Mouse (Mus musculus) mature B cell (primary cell): Measurements from ENCODE around the gene Xdh.

Source experiments
- in situ Hi-C: fragments of 300-500 bp; cut with MboI; formaldehyde crosslinking; loops from 2 replicates; pipeline ENCODE4 v1.14.3; 2019

Xdh gene

DNA sequence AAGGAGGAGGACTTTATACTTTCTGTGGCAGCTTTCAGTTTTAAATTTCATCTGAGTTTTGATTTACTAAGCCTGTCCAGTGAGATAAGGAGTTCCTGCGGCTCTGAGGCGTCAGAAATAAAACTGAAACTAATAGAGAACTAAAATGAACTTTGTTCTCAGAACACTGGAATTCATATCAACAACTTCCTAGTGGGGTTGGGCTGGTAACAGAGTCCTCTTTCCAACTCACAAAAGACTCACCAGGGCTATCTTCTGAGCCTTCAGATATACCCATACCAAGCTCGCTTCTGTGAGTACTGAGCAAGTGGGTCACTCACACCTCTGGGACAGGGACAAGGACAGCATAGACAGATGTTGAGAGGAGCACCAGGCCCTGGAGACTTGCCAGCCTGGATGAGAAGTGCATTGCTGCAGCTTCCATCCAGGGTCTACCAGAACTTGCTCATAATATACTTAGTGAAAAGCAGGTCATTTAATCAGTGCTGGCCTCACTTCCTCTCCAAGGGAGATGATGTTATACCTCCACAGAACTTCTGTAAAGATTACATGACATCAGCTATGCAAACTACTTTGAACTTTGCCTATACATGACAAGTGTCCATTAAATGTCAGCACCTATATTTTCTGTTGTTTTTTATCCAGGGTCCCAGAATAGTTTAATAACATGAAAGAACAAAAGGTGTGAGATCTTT lies 7.6 kb downstream of the Xdh start:
- in situ Hi-C loops, result no loop called here

- in situ Hi-C loops, result no loop called here
These were observed 8.2 kb downstream of the Xdh start for GRCm38 (mm10) chr17:73941816-73942215.

- in situ Hi-C loops, result no loop called here
These were observed 12.9 kb downstream of the Xdh start for GRCm38 (mm10) chr17:73937073-73937472.

GRCm38 (mm10) chr17:73935163-73935562 lies 14.8 kb downstream of the Xdh start:
- in situ Hi-C loops, result no loop called here

- in situ Hi-C loops, result no loop called here
These were observed 15.7 kb downstream of the Xdh start for GRCm38 (mm10) chr17:73934281-73934680.

- in situ Hi-C loops, result no loop called here
These were observed 16.4 kb downstream of the Xdh start for GRCm38 (mm10) chr17:73933616-73934015.

DNA sequence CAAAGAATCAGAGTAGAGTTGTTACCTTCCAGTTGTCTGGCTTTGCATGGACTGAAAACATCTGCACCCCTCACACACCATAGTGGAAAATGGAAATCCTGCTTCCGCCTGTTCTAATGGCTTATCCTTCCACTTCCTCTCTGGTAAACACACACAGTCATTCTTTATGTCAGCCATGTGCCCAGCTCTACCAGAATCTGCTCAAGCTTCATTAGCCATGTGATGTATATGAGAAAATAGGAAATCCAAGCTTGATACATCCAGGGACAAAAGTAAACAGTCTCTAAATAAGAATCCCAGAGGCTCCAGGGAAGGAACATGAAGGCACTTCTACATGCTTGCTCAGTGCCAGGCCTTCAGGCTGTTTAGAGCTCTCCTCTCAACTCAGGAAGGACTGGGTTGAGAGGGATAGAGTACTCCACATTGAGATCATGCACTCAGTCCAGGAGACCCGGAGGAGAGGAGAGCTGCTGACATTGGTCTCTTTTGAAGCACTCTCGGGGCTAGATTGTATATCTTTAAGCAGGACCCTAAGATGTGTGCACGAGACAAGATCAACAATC lies 17.4 kb downstream of the Xdh start:
- in situ Hi-C loops, result no loop called here

GRCm38 (mm10) chr17:73919520-73919919 lies 30.5 kb downstream of the Xdh start:
- in situ Hi-C loops, result no loop called here

- in situ Hi-C loops, result no loop called here
These were observed 31.0 kb downstream of the Xdh start for GRCm38 (mm10) chr17:73918944-73919381.

DNA sequence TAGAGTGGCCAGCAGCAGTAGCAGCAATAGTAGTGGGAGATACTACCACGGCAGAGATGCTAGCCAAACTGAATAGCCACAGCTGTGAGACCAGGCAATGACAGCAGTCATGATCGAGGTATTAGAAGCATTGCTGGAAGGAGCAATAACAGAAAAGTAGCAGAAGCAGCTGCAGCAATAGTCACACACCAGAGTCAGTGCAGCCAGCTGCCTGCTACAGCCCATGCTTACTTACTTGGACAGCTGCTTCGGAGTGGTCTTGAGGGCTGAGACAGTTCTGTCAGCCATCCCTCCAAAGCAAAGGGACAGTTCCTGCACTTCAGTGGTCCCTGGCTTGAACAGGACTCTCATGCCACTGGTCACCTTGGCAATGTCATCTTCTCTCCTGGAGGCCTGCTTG lies 31.9 kb downstream of the Xdh start:
- in situ Hi-C loops, result no loop called here

DNA sequence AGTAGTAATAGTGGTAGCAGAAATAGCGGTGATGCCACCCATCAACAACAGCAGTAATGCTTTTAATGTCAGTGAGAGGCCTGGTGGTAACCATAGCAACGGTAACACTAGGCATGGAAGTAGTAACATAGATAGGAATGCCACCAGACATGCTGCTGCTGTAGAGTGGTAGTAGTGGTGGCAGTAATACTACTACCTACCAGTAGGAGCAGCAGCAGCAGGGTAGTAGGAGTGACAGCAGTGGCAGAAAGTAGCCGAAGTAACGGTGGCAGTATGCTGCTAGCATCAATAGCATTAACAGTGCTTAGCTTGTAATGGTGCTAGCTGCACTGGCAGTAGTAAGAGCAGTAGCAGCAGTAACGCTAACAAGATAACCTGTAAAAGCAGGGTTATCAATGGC lies 32.3 kb downstream of the Xdh start:
- in situ Hi-C loops, result no loop called here

DNA sequence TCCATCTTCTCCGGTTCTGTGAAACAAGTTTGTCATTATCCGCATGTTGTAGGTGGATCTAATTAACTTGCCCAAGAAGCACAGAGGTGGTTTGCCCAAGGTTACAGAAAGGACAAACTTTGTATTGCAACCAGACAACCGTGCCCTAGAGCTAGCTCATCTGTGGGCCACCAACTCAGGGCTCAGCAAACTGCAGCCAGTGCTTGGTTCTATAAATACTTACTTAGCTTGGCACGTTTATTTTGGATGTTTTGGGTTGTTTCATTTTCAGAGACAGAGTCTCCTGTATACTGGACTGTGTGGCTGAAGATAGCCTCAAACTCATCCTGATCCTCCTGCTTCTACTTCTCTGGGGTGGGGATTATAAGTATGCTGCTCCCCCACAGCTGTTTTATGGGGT lies 35.3 kb downstream of the Xdh start:
- in situ Hi-C loops, result no loop called here

DNA sequence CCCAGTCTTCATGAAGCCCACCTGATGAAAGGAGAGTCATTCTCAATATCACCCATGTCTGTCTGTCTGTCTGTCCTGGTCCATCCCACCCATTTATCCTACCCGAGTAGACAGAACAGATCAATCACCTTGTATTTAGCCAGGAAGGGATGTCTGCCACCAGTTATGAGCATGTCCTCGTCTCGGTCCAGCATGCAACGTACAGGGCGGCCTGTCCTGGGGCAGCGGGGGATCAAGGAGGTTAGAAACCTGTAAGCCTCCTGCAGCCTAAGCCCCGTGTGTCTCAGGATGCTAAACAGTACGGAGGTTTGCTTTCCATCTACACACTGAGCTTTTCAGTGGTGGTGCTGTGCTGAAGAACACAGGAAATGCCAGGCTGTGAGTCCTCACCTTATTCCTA lies 43.9 kb downstream of the Xdh start:
- in situ Hi-C loops, result no loop called here

DNA sequence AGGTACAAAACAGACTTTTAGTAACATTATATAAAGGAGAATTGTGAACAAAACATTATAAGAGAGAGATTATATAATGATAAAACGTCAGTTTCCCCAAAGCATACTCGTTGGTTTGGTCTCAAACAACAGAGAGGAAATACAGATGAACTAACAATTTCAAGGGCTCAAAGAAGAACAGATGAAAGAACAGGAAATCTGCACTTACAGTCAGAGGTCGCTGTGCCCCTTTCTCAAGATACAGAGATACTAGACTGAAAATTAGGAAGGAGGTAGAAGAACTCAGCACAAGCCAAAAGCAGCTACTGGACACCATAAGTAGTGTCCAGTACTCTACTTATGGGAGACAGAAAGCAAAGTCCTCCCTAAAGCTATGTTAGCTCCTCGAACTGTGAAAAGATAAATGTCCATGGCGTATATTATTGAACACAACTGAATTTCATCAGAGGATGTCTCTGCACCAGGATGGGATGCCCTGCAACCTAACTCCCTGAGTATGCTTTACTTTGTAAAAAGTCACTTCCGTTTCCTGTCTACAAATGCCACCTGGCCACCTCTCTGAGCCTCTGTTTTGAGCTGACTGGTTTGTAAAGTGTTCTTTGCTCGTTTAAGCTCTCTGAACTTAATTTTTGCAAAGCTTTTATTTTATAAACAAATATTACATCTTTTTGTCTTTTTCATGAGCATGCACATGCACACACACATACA lies 44.8 kb downstream of the Xdh start:
- in situ Hi-C loops, result no loop called here

- in situ Hi-C loops, result no loop called here
These were observed 46.9 kb downstream of the Xdh start for GRCm38 (mm10) chr17:73903121-73903520.

- in situ Hi-C loops, result no loop called here
These were observed 47.8 kb downstream of the Xdh start for GRCm38 (mm10) chr17:73902234-73902636.

- in situ Hi-C loops, result loop anchor here (25.0 kb wide), 1 partner anchor 1032 kb away; no protein-coding TSS in a partner anchor
These were observed 55.6 kb downstream of the Xdh start for GRCm38 (mm10) chr17:73894399-73894798.

DNA sequence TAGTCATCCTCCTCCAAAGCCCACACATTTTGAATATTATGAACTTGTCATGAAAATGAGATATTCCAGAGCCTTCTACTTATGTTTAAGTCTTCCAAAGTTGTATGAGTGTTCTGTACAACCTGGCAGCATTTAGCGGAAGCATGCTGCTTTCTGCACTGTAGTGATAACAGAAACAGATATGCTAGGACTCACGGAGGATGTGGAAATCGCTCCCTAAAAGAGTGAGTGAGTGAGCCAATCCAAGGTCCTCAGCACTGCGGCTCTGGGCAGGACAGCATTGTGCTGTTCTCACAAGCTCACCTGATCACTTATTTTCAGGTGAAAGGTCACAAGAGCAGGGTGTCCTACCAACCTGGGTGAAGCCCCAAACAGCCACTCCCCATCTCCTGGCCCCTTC lies 56.2 kb downstream of the Xdh start:
- in situ Hi-C loops, result loop anchor here (25.0 kb wide), 1 partner anchor 1032 kb away; no protein-coding TSS in a partner anchor

DNA sequence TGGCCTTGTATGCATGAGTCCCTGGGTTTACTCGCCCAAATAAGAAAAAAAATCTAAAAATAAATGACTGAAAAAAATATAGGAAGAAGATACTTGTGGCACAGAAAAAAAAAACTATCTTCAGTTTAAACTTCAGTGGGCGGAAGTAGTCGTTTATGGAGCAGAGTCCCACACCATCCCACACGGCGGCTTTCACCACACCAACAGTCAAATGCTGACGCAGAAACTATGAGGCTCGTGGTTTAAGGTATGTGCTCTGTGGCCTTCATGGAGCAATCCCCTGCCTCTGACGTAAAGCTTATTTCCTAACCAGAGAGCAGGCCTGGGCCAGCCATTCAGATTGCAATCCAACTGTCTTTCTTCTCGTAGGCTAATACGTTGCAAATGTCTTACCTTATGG lies 56.8 kb downstream of the Xdh start:
- in situ Hi-C loops, result loop anchor here (25.0 kb wide), 1 partner anchor 1031 kb away; no protein-coding TSS in a partner anchor

- in situ Hi-C loops, result loop anchor here (25.0 kb wide), 1 partner anchor 1029 kb away; no protein-coding TSS in a partner anchor
These were observed 58.4 kb downstream of the Xdh start for GRCm38 (mm10) chr17:73891590-73891989.

GRCm38 (mm10) chr17:73886071-73886785 lies 63.8 kb downstream of the Xdh start:
- in situ Hi-C loops, result loop anchor here (25.0 kb wide), 1 partner anchor 1024 kb away; no protein-coding TSS in a partner anchor

- in situ Hi-C loops, result loop anchor here (5.0 to 25.0 kb wide), 2 partner anchors 576 to 1021 kb away; no protein-coding TSS in a partner anchor
These were observed 66.7 kb downstream of the Xdh start for GRCm38 (mm10) chr17:73883332-73883731.
